Mouse (Mus musculus) neural tube, postnatal 0 days (tissue): ENCODE measurements around the gene St8sia6. TPM values are rescaled to one million over a fixed set of nuclear protein-coding genes. Genes with fewer than 3 reads are reported as not detected.

ENCODE experiments used
- polyA plus RNA-seq: library from polyadenylated mRNA; unstranded; fragments of >200 nt; fragmentation: Nextera tagmentation; extraction: Ambion mirVana; gene quantifications from 2 replicates; pipeline ENCODE4 v1.2.1, GENCODE M21; 2015

The St8sia6 gene
- 2.7 and 4.4 TPM in 2 replicates for polyA plus RNA-seq

GRCm38 (mm10) chr2:13793969-13794363, at the start of gene St8sia6:
Gene St8sia6 (minus strand): TSS chr2:13794064.

Other genes with a start within 250 kb of the St8sia6 start
- 6.2 and 6.9 TPM in 2 replicates for gene Trdmt1, start 249.4 kb downstream of the St8sia6 start, polyA plus RNA-seq
- gene Vim, start 220.1 kb downstream of the St8sia6 start, polyA plus RNA-seq, result 382 and 396 TPM in 2 replicates